Mouse (Mus musculus): ENCODE data around the gene L3mbtl4. TPM values are rescaled to one million over a fixed set of nuclear protein-coding genes. Genes with fewer than 3 reads are reported as not detected.

Gene L3mbtl4
- polyA plus RNA-seq (2014; fragmentation: Nextera tagmentation; extraction: Ambion mirVana): 0.14 TPM in 1 of 2 replicates, not detected in the other

GRCm38 (mm10) chr17:68273527-68273926 is at the start of gene L3mbtl4:
Gene L3mbtl4, plus strand, starts transcription at chr17:68273797.
- H3K27ac ChIP-seq (ENCODE audit: low read depth, low read length): no peak within 1 kb of the TSS
- peaks cover 4% of the 10 kb centered on the region; the same call in 1 of the 2 replicates for H3K4me1 ChIP-seq (replicated peaks; ENCODE audit: control insufficient read depth, insufficient read depth, low read length)
- H3K9me3 ChIP-seq (ENCODE audit: control insufficient read depth, low read length): no peaks in the 10 kb centered on the region
- peak; percentile 53 for DNase-seq (ENCODE audit: low spot score)
- peak within 1 kb of the TSS; percentile 56 for H3K9ac ChIP-seq (ENCODE audit: low read depth, low read length)
- H3K36me3 ChIP-seq (ENCODE audit: control insufficient read depth, insufficient read depth, low read length): no peaks in the 10 kb centered on the region
- 2% methylated on average over 23 of the region's 29 CpGs for WGBS
- ATAC-seq (ENCODE audit: low FRiP score): peak; percentile 85
- peaks cover 3% of the 10 kb centered on the region; the same call in 1 of the 2 replicates for H3K27me3 ChIP-seq (ENCODE audit: control insufficient read depth, insufficient read depth, low read length)
- H3K4me2 ChIP-seq (replicated peaks; ENCODE audit: low read depth, low read length): peak within 1 kb of the TSS; percentile 99
- peak within 1 kb of the TSS; percentile 49 for H3K4me3 ChIP-seq (ENCODE audit: low read depth, low read length)

- Histone ChIP-seq H3K27me3 (ENCODE audit: control insufficient read depth, insufficient read depth, low read length) (no peaks in the 10 kb centered on the region), H3K9me3 (ENCODE audit: control insufficient read depth, low read length) (no peaks in the 10 kb centered on the region), H3K9ac (ENCODE audit: low read depth, low read length) (no peak overlapping the region), H3K27ac (ENCODE audit: low read depth, low read length) (no peak overlapping the region), H3K36me3 (ENCODE audit: control insufficient read depth, insufficient read depth, low read length) (no peaks in the 10 kb centered on the region), H3K4me1 (replicated peaks; ENCODE audit: control insufficient read depth, insufficient read depth, low read length) (no peaks in the 10 kb centered on the region), H3K4me3 (ENCODE audit: low read depth, low read length) (no peak overlapping the region), H3K4me2 (replicated peaks; ENCODE audit: low read depth, low read length) (no peak overlapping the region)
- no peak for ATAC-seq (ENCODE audit: low FRiP score)
- no peak for DNase-seq (ENCODE audit: low spot score)
- 82% methylated on average over 4 of the region's 4 CpGs for WGBS
Observed at GRCm38 (mm10) chr17:68230484-68230883, 43.1 kb upstream of the L3mbtl4 start.

- no peaks in the 10 kb centered on the region for H3K36me3 ChIP-seq (ENCODE audit: control insufficient read depth, insufficient read depth, low read length)
- H3K9ac ChIP-seq (ENCODE audit: low read depth, low read length): no peak overlapping the region
- no peak overlapping the region for H3K27ac ChIP-seq (ENCODE audit: low read depth, low read length)
- H3K4me1 ChIP-seq (replicated peaks; ENCODE audit: control insufficient read depth, insufficient read depth, low read length): no peaks in the 10 kb centered on the region
- WGBS: 90% methylated on average over 4 of the region's 4 CpGs
- no peaks in the 10 kb centered on the region for H3K27me3 ChIP-seq (ENCODE audit: control insufficient read depth, insufficient read depth, low read length)
- no peak for ATAC-seq (ENCODE audit: low FRiP score)
- no peaks in the 10 kb centered on the region for H3K9me3 ChIP-seq (ENCODE audit: control insufficient read depth, low read length)
- DNase-seq (ENCODE audit: low spot score): no peak
- no peak overlapping the region for H3K4me2 ChIP-seq (replicated peaks; ENCODE audit: low read depth, low read length)
- no peak overlapping the region for H3K4me3 ChIP-seq (ENCODE audit: low read depth, low read length)
Observed at GRCm38 (mm10) chr17:68235380-68235779, 38.2 kb upstream of the L3mbtl4 start.

GRCm38 (mm10) chr17:68236992-68237391 is 36.6 kb upstream of the L3mbtl4 start:
- no peak for DNase-seq (ENCODE audit: low spot score)
- ATAC-seq (ENCODE audit: low FRiP score): no peak
- no peaks in the 10 kb centered on the region for H3K4me1 ChIP-seq (replicated peaks; ENCODE audit: control insufficient read depth, insufficient read depth, low read length)
- H3K4me2 ChIP-seq (replicated peaks; ENCODE audit: low read depth, low read length): no peak overlapping the region
- H3K9ac ChIP-seq (ENCODE audit: low read depth, low read length): no peak overlapping the region
- no peak overlapping the region for H3K4me3 ChIP-seq (ENCODE audit: low read depth, low read length)
- H3K27ac ChIP-seq (ENCODE audit: low read depth, low read length): no peak overlapping the region
- no peaks in the 10 kb centered on the region for H3K27me3 ChIP-seq (ENCODE audit: control insufficient read depth, insufficient read depth, low read length)
- no peaks in the 10 kb centered on the region for H3K36me3 ChIP-seq (ENCODE audit: control insufficient read depth, insufficient read depth, low read length)
- H3K9me3 ChIP-seq (ENCODE audit: control insufficient read depth, low read length): no peaks in the 10 kb centered on the region
- 93% methylated on average over 12 of the region's 12 CpGs for WGBS

- H3K4me1 ChIP-seq (replicated peaks; ENCODE audit: control insufficient read depth, insufficient read depth, low read length): no peaks in the 10 kb centered on the region
- no peak overlapping the region for H3K9ac ChIP-seq (ENCODE audit: low read depth, low read length)
- no peak for DNase-seq (ENCODE audit: low spot score)
- ATAC-seq (ENCODE audit: low FRiP score): no peak
- H3K27me3 ChIP-seq (ENCODE audit: control insufficient read depth, insufficient read depth, low read length): no peaks in the 10 kb centered on the region
- H3K4me2 ChIP-seq (replicated peaks; ENCODE audit: low read depth, low read length): no peak overlapping the region
- 78% methylated on average over 2 of the region's 2 CpGs for WGBS
- H3K27ac ChIP-seq (ENCODE audit: low read depth, low read length): no peak overlapping the region
- H3K36me3 ChIP-seq (ENCODE audit: control insufficient read depth, insufficient read depth, low read length): no peaks in the 10 kb centered on the region
- H3K9me3 ChIP-seq (ENCODE audit: control insufficient read depth, low read length): no peaks in the 10 kb centered on the region
- H3K4me3 ChIP-seq (ENCODE audit: low read depth, low read length): no peak overlapping the region
Observed at GRCm38 (mm10) chr17:68240171-68240570, 33.4 kb upstream of the L3mbtl4 start.

- ATAC-seq (ENCODE audit: low FRiP score) (no peak), DNase-seq (ENCODE audit: low spot score) (no peak)
- H3K27me3 ChIP-seq (ENCODE audit: control insufficient read depth, insufficient read depth, low read length): no peaks in the 10 kb centered on the region
- no peak overlapping the region for H3K9ac ChIP-seq (ENCODE audit: low read depth, low read length)
- 84% methylated on average over 7 of the region's 7 CpGs for WGBS
- no peak overlapping the region for H3K4me3 ChIP-seq (ENCODE audit: low read depth, low read length)
- no peaks in the 10 kb centered on the region for H3K9me3 ChIP-seq (ENCODE audit: control insufficient read depth, low read length)
- H3K4me1 ChIP-seq (replicated peaks; ENCODE audit: control insufficient read depth, insufficient read depth, low read length): no peaks in the 10 kb centered on the region
- no peak overlapping the region for H3K4me2 ChIP-seq (replicated peaks; ENCODE audit: low read depth, low read length)
- no peak overlapping the region for H3K27ac ChIP-seq (ENCODE audit: low read depth, low read length)
- no peaks in the 10 kb centered on the region for H3K36me3 ChIP-seq (ENCODE audit: control insufficient read depth, insufficient read depth, low read length)
Observed at GRCm38 (mm10) chr17:68264835-68265557, 8.6 kb upstream of the L3mbtl4 start.

GRCm38 (mm10) chr17:68273954-68274353 is 357 bp downstream of the L3mbtl4 start:
- WGBS: 18% methylated on average over 10 of the region's 14 CpGs
- peak overlapping the region; percentile 49 for H3K4me3 ChIP-seq (ENCODE audit: low read depth, low read length)
- H3K27me3 ChIP-seq (ENCODE audit: control insufficient read depth, insufficient read depth, low read length): peaks cover 3% of the 10 kb centered on the region; the same call in 1 of the 2 replicates
- no peaks in the 10 kb centered on the region for H3K9me3 ChIP-seq (ENCODE audit: control insufficient read depth, low read length)
- H3K27ac ChIP-seq (ENCODE audit: low read depth, low read length): no peak overlapping the region
- ATAC-seq (ENCODE audit: low FRiP score) (peak; percentile 63), DNase-seq (ENCODE audit: low spot score) (peak; percentile 18)
- peaks cover 4% of the 10 kb centered on the region; the same call in 1 of the 2 replicates for H3K4me1 ChIP-seq (replicated peaks; ENCODE audit: control insufficient read depth, insufficient read depth, low read length)
- H3K9ac ChIP-seq (ENCODE audit: low read depth, low read length): peak overlapping the region; percentile 56
- peak overlapping the region; percentile 99 for H3K4me2 ChIP-seq (replicated peaks; ENCODE audit: low read depth, low read length)
- H3K36me3 ChIP-seq (ENCODE audit: control insufficient read depth, insufficient read depth, low read length): no peaks in the 10 kb centered on the region

- Histone ChIP-seq H3K36me3 (ENCODE audit: control insufficient read depth, insufficient read depth, low read length) (no peaks in the 10 kb centered on the region), H3K9ac (ENCODE audit: low read depth, low read length) (no peak overlapping the region), H3K9me3 (ENCODE audit: control insufficient read depth, low read length) (no peaks in the 10 kb centered on the region), H3K4me2 (replicated peaks; ENCODE audit: low read depth, low read length) (no peak overlapping the region), H3K27ac (ENCODE audit: low read depth, low read length) (no peak overlapping the region), H3K27me3 (ENCODE audit: control insufficient read depth, insufficient read depth, low read length) (peaks cover 3% of the 10 kb centered on the region; the same call in 1 of the 2 replicates), H3K4me3 (ENCODE audit: low read depth, low read length) (no peak overlapping the region), H3K4me1 (replicated peaks; ENCODE audit: control insufficient read depth, insufficient read depth, low read length) (peaks cover 4% of the 10 kb centered on the region; the same call in 1 of the 2 replicates)
- no peak for ATAC-seq (ENCODE audit: low FRiP score)
- 79% methylated on average over 2 of the region's 2 CpGs for WGBS
- no peak for DNase-seq (ENCODE audit: low spot score)
Observed at GRCm38 (mm10) chr17:68275138-68275537, 1.5 kb downstream of the L3mbtl4 start.

- Histone ChIP-seq H3K4me1 (replicated peaks; ENCODE audit: control insufficient read depth, insufficient read depth, low read length) (no peaks in the 10 kb centered on the region), H3K9ac (ENCODE audit: low read depth, low read length) (no peak overlapping the region), H3K36me3 (ENCODE audit: control insufficient read depth, insufficient read depth, low read length) (no peaks in the 10 kb centered on the region), H3K4me3 (ENCODE audit: low read depth, low read length) (no peak overlapping the region), H3K27me3 (ENCODE audit: control insufficient read depth, insufficient read depth, low read length) (no peaks in the 10 kb centered on the region), H3K4me2 (replicated peaks; ENCODE audit: low read depth, low read length) (no peak overlapping the region), H3K9me3 (ENCODE audit: control insufficient read depth, low read length) (no peaks in the 10 kb centered on the region), H3K27ac (ENCODE audit: low read depth, low read length) (no peak overlapping the region)
- ATAC-seq (ENCODE audit: low FRiP score) (no peak), DNase-seq (ENCODE audit: low spot score) (no peak)
- 83% methylated on average over 2 of the region's 2 CpGs for WGBS
Observed at GRCm38 (mm10) chr17:68280915-68281314, 7.3 kb downstream of the L3mbtl4 start.

All from hindbrain, embryonic 11.5 days (tissue).